Mouse (Mus musculus): Measurements from ENCODE around the gene Adamts17.
A peak's percentile ranks its signal among the peaks of the same experiment; 100 is the strongest.

The Adamts17 gene

DNA sequence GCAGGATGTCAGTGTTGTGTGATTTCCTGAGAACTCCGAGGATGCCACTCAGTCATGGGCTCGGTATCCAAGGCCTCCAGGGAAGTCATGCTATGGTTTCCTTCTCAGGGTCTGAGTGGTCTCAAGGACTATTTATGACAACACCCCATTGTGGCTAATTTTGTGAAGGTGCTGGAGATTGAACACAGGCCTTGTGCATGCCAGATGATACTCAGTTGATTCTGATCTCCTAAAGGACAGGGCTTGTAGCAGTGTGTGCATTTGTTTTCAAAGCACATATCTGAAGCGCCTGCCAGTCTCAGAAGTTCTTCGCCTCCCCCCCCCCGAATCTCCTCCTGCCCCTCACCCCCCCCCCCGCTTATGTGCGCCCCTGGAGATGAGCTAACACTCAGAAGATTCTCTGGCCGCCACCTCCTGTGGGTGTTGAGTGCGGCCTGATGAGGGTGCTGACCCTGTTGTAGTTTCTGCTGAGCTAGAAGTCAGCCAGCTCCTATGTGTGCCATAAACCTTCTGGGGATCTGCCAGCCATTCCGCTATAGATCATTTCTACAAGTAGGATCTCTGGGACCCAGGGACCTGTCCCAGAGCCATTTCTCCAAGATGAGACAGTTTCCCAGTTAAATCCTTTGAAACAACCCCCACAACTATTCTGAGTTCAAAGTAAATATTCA lies 232.6 kb downstream of the Adamts17 start:
- DNase-seq (ENCODE audit: low read depth, low spot score): no peak

GRCm38 (mm10) chr7:67082751-67083150 lies 243.2 kb downstream of the Adamts17 start:
- DNase-seq (ENCODE audit: low read depth, low spot score): no peak

GRCm38 (mm10) chr7:67087759-67088158 lies 248.2 kb downstream of the Adamts17 start:
- no peak for DNase-seq (ENCODE audit: low read depth, low spot score)

DNA sequence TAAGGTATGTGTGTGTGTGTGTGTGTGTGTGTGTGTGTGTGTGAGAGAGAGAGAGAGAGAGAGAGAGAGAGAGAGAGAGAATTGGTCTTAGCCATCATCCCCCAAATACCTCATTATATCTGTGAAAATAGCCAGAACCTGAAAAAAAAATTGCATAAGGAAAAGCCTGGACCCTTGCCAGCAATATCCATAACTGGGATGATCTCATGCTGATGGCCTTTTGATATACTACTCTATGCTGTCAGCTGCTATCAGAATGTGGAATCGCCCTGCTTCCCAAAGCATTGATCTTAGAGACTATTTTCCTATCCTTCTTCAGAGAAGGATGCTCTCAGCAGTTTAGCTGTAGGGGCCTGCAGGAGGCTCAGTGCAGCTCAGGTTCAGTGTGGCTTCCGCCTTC lies 257.6 kb downstream of the Adamts17 start:
- no peak for DNase-seq (ENCODE audit: low read depth, low spot score)

DNA sequence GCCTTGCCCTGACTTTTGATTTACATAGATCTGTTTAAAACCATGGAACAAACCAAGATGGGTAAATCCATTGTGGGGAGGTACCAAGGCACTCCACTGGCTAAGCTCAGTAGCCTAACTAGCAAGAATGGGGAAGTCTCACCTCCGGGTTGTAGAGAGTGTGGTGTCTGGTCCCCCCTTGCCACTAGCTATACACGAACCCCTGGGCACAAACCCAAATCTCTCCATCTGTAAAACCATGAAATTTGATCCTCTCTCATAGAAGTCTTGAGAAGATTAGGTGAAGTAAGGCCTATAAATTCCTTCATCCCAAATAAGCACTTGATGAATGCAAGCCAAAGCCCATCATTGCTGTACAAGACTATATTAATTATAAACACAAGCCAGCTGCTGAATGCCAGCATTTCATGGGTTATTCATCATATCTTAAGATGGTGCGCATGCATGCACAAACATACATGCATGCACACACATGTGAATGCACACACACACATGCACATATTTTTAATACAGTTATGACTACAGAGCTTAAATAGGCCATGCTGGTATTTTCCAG lies 262.0 kb downstream of the Adamts17 start:
- no peak for DNase-seq (ENCODE audit: low read depth, low spot score)

DNA sequence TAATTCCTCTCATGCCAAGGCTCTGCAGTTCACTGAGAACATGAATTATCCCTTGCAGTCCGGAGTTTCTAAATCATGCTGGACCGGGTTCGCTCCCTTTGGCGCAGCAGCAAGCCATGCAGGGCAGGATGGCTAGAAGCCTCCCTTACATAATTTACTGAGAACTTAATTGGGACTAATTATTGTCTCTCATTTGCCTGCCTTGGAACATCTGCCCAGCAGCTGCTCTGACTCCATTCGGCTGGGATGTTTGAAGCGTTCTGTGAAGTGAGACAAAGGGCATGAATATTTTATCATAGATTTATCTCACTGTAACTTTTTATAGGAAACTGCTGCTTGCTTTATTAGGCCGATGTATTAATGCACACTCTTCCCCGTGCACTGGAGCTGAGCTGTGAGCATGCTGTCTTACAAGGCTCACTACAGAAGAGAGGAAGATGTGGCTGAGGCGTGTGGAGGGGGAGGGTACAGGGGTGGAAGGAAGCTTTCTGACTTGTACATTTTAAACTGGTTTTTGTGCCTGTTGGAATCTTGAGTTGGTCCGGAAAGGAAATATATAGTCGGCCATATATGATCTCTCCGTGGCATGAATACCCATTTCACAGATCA lies 271.1 kb downstream of the Adamts17 start:
- DNase-seq (ENCODE audit: low read depth, low spot score): no peak

DNA sequence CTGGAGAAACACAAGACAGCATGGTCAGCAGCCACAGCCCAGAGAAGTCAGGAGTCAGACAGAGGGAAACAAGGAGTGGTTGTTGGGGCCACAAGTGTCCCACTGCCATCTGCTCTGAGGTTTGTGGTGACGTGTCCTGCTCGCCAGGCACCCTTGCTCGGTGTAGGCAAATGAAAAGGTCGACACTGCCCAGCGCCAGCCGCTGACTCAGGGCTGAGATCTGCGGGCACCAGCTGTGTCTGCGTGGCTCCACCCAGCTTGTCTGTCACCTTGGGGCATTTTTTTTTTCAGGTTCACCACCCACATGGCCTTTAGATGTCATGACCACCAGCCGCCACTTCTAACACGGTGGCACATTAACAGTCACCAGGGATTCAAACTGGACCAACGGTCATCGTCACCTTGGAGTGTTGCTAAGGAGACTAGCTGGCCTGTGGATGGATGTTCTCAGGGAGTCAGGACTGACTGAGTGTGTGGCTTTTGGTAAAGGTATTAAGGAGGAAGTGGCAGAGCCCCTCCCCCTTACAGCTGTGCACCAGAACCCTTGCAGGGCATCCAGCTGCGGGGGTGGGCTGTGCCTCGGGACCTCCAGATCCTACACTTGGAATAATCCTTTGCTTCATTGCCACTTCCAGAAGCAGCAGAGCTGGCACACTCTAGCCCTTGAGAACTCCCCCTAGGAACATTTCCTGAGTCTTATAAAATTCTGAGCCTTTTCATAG lies 273.1 kb downstream of the Adamts17 start:
- DNase-seq (ENCODE audit: low read depth, low spot score): no peak

- no peak for DNase-seq (ENCODE audit: low read depth, low spot score)
Observed at GRCm38 (mm10) chr7:67114056-67114455, 274.5 kb downstream of the Adamts17 start.

GRCm38 (mm10) chr7:67115056-67115455 lies 275.5 kb downstream of the Adamts17 start:
- no peak for DNase-seq (ENCODE audit: low read depth, low spot score)

DNA sequence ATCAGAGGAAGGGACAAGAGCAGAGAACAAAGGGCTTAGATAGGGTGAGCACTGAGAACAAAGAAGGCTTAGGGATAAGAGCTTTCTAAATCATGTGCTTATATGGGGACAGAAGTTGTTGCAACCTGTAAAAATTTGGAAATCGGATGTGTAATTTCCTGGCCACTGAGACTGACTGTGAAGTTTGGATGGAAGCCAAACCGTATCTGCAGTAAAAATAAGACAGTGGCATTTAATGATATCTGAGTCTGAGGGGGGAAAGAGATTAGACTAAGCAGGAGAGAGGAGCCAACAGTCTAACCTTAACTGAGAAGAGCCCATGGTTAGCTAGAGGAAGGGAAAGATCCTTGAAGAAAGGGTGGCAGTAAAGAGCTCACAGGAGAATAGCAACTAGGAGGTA lies 295.6 kb downstream of the Adamts17 start:
- no peak for DNase-seq (ENCODE audit: low read depth, low spot score)

- DNase-seq (ENCODE audit: low read depth, low spot score): no peak
Observed at GRCm38 (mm10) chr7:67142347-67143015, 302.9 kb downstream of the Adamts17 start.

- no peak for DNase-seq (ENCODE audit: low read depth, low spot score)
Observed at GRCm38 (mm10) chr7:67145748-67146147, 306.2 kb downstream of the Adamts17 start.

- DNase-seq (ENCODE audit: low read depth, low spot score): no peak
Observed at GRCm38 (mm10) chr7:67146151-67146550, 306.6 kb downstream of the Adamts17 start.

GRCm38 (mm10) chr7:67149707-67150106 lies 310.2 kb downstream of the Adamts17 start:
- no peak for DNase-seq (ENCODE audit: low read depth, low spot score)

- DNase-seq (ENCODE audit: low read depth, low spot score): no peak
Observed at GRCm38 (mm10) chr7:67152626-67153025, 313.1 kb downstream of the Adamts17 start.

- no peak for DNase-seq (ENCODE audit: low read depth, low spot score)
Observed at GRCm38 (mm10) chr7:67162135-67162534, 322.6 kb downstream of the Adamts17 start.

- DNase-seq (ENCODE audit: low read depth, low spot score): no peak
Observed at GRCm38 (mm10) chr7:67168288-67168687, 328.8 kb downstream of the Adamts17 start.

GRCm38 (mm10) chr7:67168763-67169569 lies 329.4 kb downstream of the Adamts17 start:
- DNase-seq (ENCODE audit: low read depth, low spot score): no peak

- DNase-seq (ENCODE audit: low read depth, low spot score): no peak
Observed at GRCm38 (mm10) chr7:67173522-67174195, 334.1 kb downstream of the Adamts17 start.

- no peak for DNase-seq (ENCODE audit: low read depth, low spot score)
Observed at GRCm38 (mm10) chr7:67183786-67184185, 344.3 kb downstream of the Adamts17 start.

- DNase-seq (ENCODE audit: low read depth, low spot score): peak; percentile 77
Observed at GRCm38 (mm10) chr7:67199412-67199811, 359.9 kb downstream of the Adamts17 start.

Measured in CD4-positive, CD25-positive, alpha-beta regulatory T cell, adult 2 months (primary cell).